Mouse (Mus musculus): ENCODE measurements around the gene Hexim2.

GRCm38 (mm10) chr11:103176510-103176909 is 44.3 kb downstream of the Hexim2 start:
- no peak for TF ChIP-seq CTCF (IDR thresholded peaks at IDR 0.05; ENCODE audit: low read depth)
- no peak for TF ChIP-seq EP300 (IDR thresholded peaks at IDR 0.05; ENCODE audit: low read depth)

Data from liver, postnatal 0 days (tissue).